Comparison of ENCODE assay signal across 22 mouse cellular contexts in genomic region chrX:152762855-152763254, GRCm38 (mm10). TPM values are rescaled to one million over a fixed set of nuclear protein-coding genes. Genes with fewer than 3 reads are reported as not detected.
DNase-seq lines count a peak whose midpoint lies in the region; ATAC-seq and TF ChIP-seq lines count a peak whose summit lies in the region.
"Had no signal": no experiment of that assay in that cellular context is flagged by ENCODE, and none has a peak within 500 bp of the region (broad histone marks: within the 10 kb centered on the region; RNA-seq: fewer than 3 reads in every experiment).

No protein-coding gene starts in this region.

- no peak for DNase-seq in kidney, adult 2 months
- DNase-seq in limb, embryonic 14.5 days (ENCODE audit: low spot score) = no peak
- DNase-seq in limb, embryonic 10.5 days (ENCODE audit: low spot score) = no peak
- no peak for DNase-seq in hindbrain, postnatal 0 days (ENCODE audit: low spot score)
- DNase-seq: adrenal gland, postnatal 25 days; cerebellum, adult 11 months; cerebellum, adult 18-20 months; cerebellum, adult 8-10 months; cerebellum, adult 9-11 months; cerebellum, postnatal 14 days; cerebellum, postnatal 36 days had no signal

- ATAC-seq in kidney, embryonic 15.5 days (replicated peaks; ENCODE audit: low FRiP score) = no peak
- ATAC-seq in limb, embryonic 14.5 days (ENCODE audit: low FRiP score, low read depth) = no peak
- peak; percentile 59 for ATAC-seq in intestine, embryonic 16.5 days
- ATAC-seq in hindbrain, postnatal 0 days = no peak
- ATAC-seq: forebrain, embryonic 13.5 days; forebrain, embryonic 15.5 days had no signal

- no peaks in the 10 kb centered on the region for H3K36me3 ChIP-seq in kidney, adult 2 months (ENCODE audit: control insufficient read depth, insufficient read depth, low read length)
- no peaks in the 10 kb centered on the region for H3K36me3 ChIP-seq in kidney, embryonic 15.5 days
- H3K36me3 ChIP-seq in limb, embryonic 14.5 days (ENCODE audit: control insufficient read depth, insufficient read depth, low read length) = no peaks in the 10 kb centered on the region
- no peaks in the 10 kb centered on the region for H3K36me3 ChIP-seq in limb, embryonic 10.5 days
- H3K36me3 ChIP-seq in intestine, embryonic 16.5 days (ENCODE audit: control insufficient read depth, insufficient read depth, low read length) = no peaks in the 10 kb centered on the region
- H3K36me3 ChIP-seq in hindbrain, postnatal 0 days (ENCODE audit: insufficient read depth, low read length) = no peaks in the 10 kb centered on the region
- H3K36me3 ChIP-seq: embryonic facial prominence, embryonic 10.5 days; embryonic facial prominence, embryonic 12.5 days; forebrain, embryonic 15.5 days had no signal

- no peaks in the 10 kb centered on the region for H3K9me3 ChIP-seq in kidney, embryonic 15.5 days (replicated peaks)
- no peaks in the 10 kb centered on the region for H3K9me3 ChIP-seq in limb, embryonic 14.5 days (ENCODE audit: control insufficient read depth, low read length)
- H3K9me3 ChIP-seq in limb, embryonic 10.5 days (replicated peaks) = no peaks in the 10 kb centered on the region
- H3K9me3 ChIP-seq in intestine, embryonic 16.5 days (ENCODE audit: control insufficient read depth, low read length) = no peaks in the 10 kb centered on the region
- no peaks in the 10 kb centered on the region for H3K9me3 ChIP-seq in hindbrain, postnatal 0 days (ENCODE audit: low read length)
- H3K9me3 ChIP-seq: embryonic facial prominence, embryonic 10.5 days; embryonic facial prominence, embryonic 12.5 days; forebrain, embryonic 13.5 days; forebrain, embryonic 15.5 days had no signal

- no peaks in the 10 kb centered on the region for H3K27me3 ChIP-seq in kidney, adult 2 months (replicated peaks; ENCODE audit: control insufficient read depth, insufficient read depth, low read length)
- no peaks in the 10 kb centered on the region for H3K27me3 ChIP-seq in kidney, embryonic 15.5 days
- H3K27me3 ChIP-seq in limb, embryonic 14.5 days (ENCODE audit: control insufficient read depth, insufficient read depth, low read length) = no peaks in the 10 kb centered on the region
- H3K27me3 ChIP-seq in limb, embryonic 10.5 days (ENCODE audit: low read depth, poor library complexity, severe bottlenecking) = peaks cover 45% of the 10 kb centered on the region
- H3K27me3 ChIP-seq in intestine, embryonic 16.5 days (replicated peaks; ENCODE audit: control insufficient read depth, insufficient read depth, low read length) = no peaks in the 10 kb centered on the region
- peaks cover under 1% of the 10 kb centered on the region; the same call in 1 of the 2 replicates for H3K27me3 ChIP-seq in hindbrain, postnatal 0 days (ENCODE audit: insufficient read depth, low read length)
- H3K27me3 ChIP-seq: forebrain, embryonic 15.5 days had no signal

- no peak overlapping the region for H3K9ac ChIP-seq in kidney, embryonic 15.5 days
- no peak overlapping the region for H3K9ac ChIP-seq in limb, embryonic 14.5 days (ENCODE audit: low read depth, low read length, severe bottlenecking)
- H3K9ac ChIP-seq in intestine, embryonic 16.5 days (ENCODE audit: low read depth, low read length) = no peak overlapping the region
- H3K9ac ChIP-seq in hindbrain, postnatal 0 days (replicated peaks; ENCODE audit: low read length) = no peak overlapping the region
- H3K9ac ChIP-seq: embryonic facial prominence, embryonic 12.5 days; forebrain, embryonic 13.5 days; forebrain, embryonic 15.5 days had no signal

- 47% methylated on average over 2 of the region's 2 CpGs for WGBS in kidney, adult 2 months
- WGBS in kidney, embryonic 15.5 days = 62% methylated on average over 2 of the region's 2 CpGs
- WGBS in limb, embryonic 14.5 days = 67% methylated on average over 2 of the region's 2 CpGs
- 69% methylated on average over 2 of the region's 2 CpGs for WGBS in limb, embryonic 10.5 days
- 67% methylated on average over 2 of the region's 2 CpGs for WGBS in intestine, embryonic 16.5 days
- 68% methylated on average over 2 of the region's 2 CpGs for WGBS in hindbrain, postnatal 0 days

- H3K4me1 ChIP-seq in kidney, adult 2 months (ENCODE audit: control insufficient read depth, insufficient read depth, low read length) = peaks cover 8% of the 10 kb centered on the region; the same call in 1 of the 2 replicates
- H3K4me1 ChIP-seq in kidney, embryonic 15.5 days = no peaks in the 10 kb centered on the region
- H3K4me1 ChIP-seq in limb, embryonic 14.5 days (ENCODE audit: control insufficient read depth, insufficient read depth, low read length) = no peaks in the 10 kb centered on the region
- no peaks in the 10 kb centered on the region for H3K4me1 ChIP-seq in limb, embryonic 10.5 days
- no peaks in the 10 kb centered on the region for H3K4me1 ChIP-seq in cortical plate, adult 2 months (ENCODE audit: control insufficient read depth, insufficient read depth, low read length)
- H3K4me1 ChIP-seq in intestine, embryonic 16.5 days (ENCODE audit: control insufficient read depth, insufficient read depth, low read length) = no peaks in the 10 kb centered on the region; the same call in 1 of the 2 replicates
- no peaks in the 10 kb centered on the region for H3K4me1 ChIP-seq in hindbrain, postnatal 0 days (ENCODE audit: insufficient read depth, low read length)
- H3K4me1 ChIP-seq: embryonic facial prominence, embryonic 12.5 days; forebrain, embryonic 13.5 days; forebrain, embryonic 15.5 days had no signal

- peak overlapping the region; percentile 16 for H3K27ac ChIP-seq in kidney, adult 2 months (ENCODE audit: insufficient read depth, low read depth, low read length)
- no peak overlapping the region for H3K27ac ChIP-seq in kidney, embryonic 15.5 days
- peak overlapping the region; percentile 55; the same call in 1 of the 2 replicates for H3K27ac ChIP-seq in limb, embryonic 14.5 days (replicated peaks; ENCODE audit: low read depth, low read length)
- H3K27ac ChIP-seq in limb, embryonic 10.5 days = no peak overlapping the region
- H3K27ac ChIP-seq in cortical plate, adult 2 months (ENCODE audit: insufficient read depth, low read length) = peak overlapping the region; percentile 23; the same call in 1 of the 2 replicates
- H3K27ac ChIP-seq in intestine, embryonic 16.5 days (ENCODE audit: low read length) = no peak overlapping the region
- no peak overlapping the region for H3K27ac ChIP-seq in hindbrain, postnatal 0 days
- H3K27ac ChIP-seq: embryonic facial prominence, embryonic 10.5 days; embryonic facial prominence, embryonic 12.5 days; forebrain, embryonic 13.5 days; forebrain, embryonic 15.5 days had no signal

- H3K4me2 ChIP-seq in kidney, embryonic 15.5 days = no peak overlapping the region
- H3K4me2 ChIP-seq in limb, embryonic 14.5 days (replicated peaks; ENCODE audit: low read depth, low read length, severe bottlenecking) = no peak overlapping the region
- no peak overlapping the region for H3K4me2 ChIP-seq in intestine, embryonic 16.5 days (ENCODE audit: low read depth, low read length)
- no peak overlapping the region for H3K4me2 ChIP-seq in hindbrain, postnatal 0 days (ENCODE audit: low read depth, low read length)
- H3K4me2 ChIP-seq: embryonic facial prominence, embryonic 12.5 days; forebrain, embryonic 13.5 days; forebrain, embryonic 15.5 days had no signal

- TF ChIP-seq POLR2A in kidney, adult 2 months (IDR thresholded peaks at IDR 0.05; ENCODE audit: low read depth, low read length) = no peak
- no peak for TF ChIP-seq POLR2A in limb, embryonic 14.5 days (IDR thresholded peaks at IDR 0.05; ENCODE audit: borderline replicate concordance, extremely low read depth, insufficient read depth, insufficient read length)
- no peak for TF ChIP-seq POLR2A in cortical plate, adult 2 months (IDR thresholded peaks at IDR 0.05; ENCODE audit: extremely low read depth, insufficient read depth, low read length)

- no peak for TF ChIP-seq CTCF in kidney, adult 2 months (conservative IDR thresholded peaks at IDR 0.05; ENCODE audit: insufficient read depth, insufficient read length, low read depth, low read length)
- no peak for TF ChIP-seq CTCF in cortical plate, adult 2 months (IDR thresholded peaks at IDR 0.05; ENCODE audit: extremely low read depth, insufficient read depth, low read length)
- TF ChIP-seq CTCF in hindbrain, postnatal 0 days (IDR thresholded peaks at IDR 0.05; ENCODE audit: low read depth) = no peak

- no peak overlapping the region for H3K4me3 ChIP-seq in kidney, adult 2 months (ENCODE audit: insufficient read depth, low read depth, low read length)
- no peak overlapping the region for H3K4me3 ChIP-seq in kidney, embryonic 15.5 days (replicated peaks)
- H3K4me3 ChIP-seq in limb, embryonic 14.5 days (replicated peaks; ENCODE audit: low read length) = no peak overlapping the region
- H3K4me3 ChIP-seq in limb, embryonic 10.5 days = no peak overlapping the region
- H3K4me3 ChIP-seq in cortical plate, adult 2 months (ENCODE audit: insufficient read depth, low read length) = no peak overlapping the region
- no peak overlapping the region for H3K4me3 ChIP-seq in intestine, embryonic 16.5 days (ENCODE audit: low read length)
- H3K4me3 ChIP-seq in hindbrain, postnatal 0 days (ENCODE audit: low read length) = no peak overlapping the region
- H3K4me3 ChIP-seq: embryonic facial prominence, embryonic 10.5 days; embryonic facial prominence, embryonic 12.5 days; forebrain, embryonic 13.5 days; forebrain, embryonic 15.5 days had no signal

RNA-seq across cellular contexts. Expression of gene Shroom2, which starts 6.4 kb away (rescaled TPM):
- 6.0 TPM in 2 replicates for polyA plus RNA-seq in kidney, adult 2 months (2012; rRNA removed)
- polyA plus RNA-seq in kidney, embryonic 15.5 days (2015; fragmentation: Nextera tagmentation; extraction: Ambion mirVana) = 4.7 and 5.5 TPM in 2 replicates
- polyA plus RNA-seq in limb, embryonic 14.5 days (2012; rRNA removed) = 7.0 and 8.0 TPM in 2 replicates
- polyA plus RNA-seq in limb, embryonic 14.5 days (2014; fragmentation: Nextera tagmentation; extraction: Ambion mirVana) = 8.2 and 8.7 TPM in 2 replicates
- polyA plus RNA-seq in limb, embryonic 10.5 days (2016; fragmentation: Nextera tagmentation; extraction: Ambion mirVana) = 4.5 and 6.1 TPM in 2 replicates
- 68.4 and 69.0 TPM in 2 replicates for polyA plus RNA-seq in cortical plate, adult 2 months (2012; rRNA removed)
- polyA plus RNA-seq in intestine, embryonic 16.5 days (2015; fragmentation: Nextera tagmentation; extraction: Ambion mirVana) = 4.5 and 5.0 TPM in 2 replicates
- total RNA-seq in hindbrain, postnatal 0 days (2014; rRNA removed) = 294 and 337 TPM in 2 replicates
- polyA plus RNA-seq in hindbrain, postnatal 0 days (2015; fragmentation: Nextera tagmentation; extraction: Ambion mirVana) = 114 and 120 TPM in 2 replicates
- total RNA-seq: common myeloid progenitor, adult 5-6 weeks; MEL had no signal

RNA-seq across cellular contexts. Expression of gene Gpr143, which starts 18.9 kb away (rescaled TPM):
- polyA plus RNA-seq in kidney, adult 2 months (2012; rRNA removed) = 0.58 and 0.65 TPM in 2 replicates
- 0.09 and 0.13 TPM in 2 replicates for polyA plus RNA-seq in kidney, embryonic 15.5 days (2015; fragmentation: Nextera tagmentation; extraction: Ambion mirVana)
- polyA plus RNA-seq in limb, embryonic 14.5 days (2012; rRNA removed) = 0.29 and 0.45 TPM in 2 replicates
- polyA plus RNA-seq in limb, embryonic 14.5 days (2014; fragmentation: Nextera tagmentation; extraction: Ambion mirVana) = 0.39 and 0.53 TPM in 2 replicates
- 0.19 and 0.26 TPM in 2 replicates for polyA plus RNA-seq in limb, embryonic 10.5 days (2016; fragmentation: Nextera tagmentation; extraction: Ambion mirVana)
- polyA plus RNA-seq in cortical plate, adult 2 months (2012; rRNA removed) = 0.15 and 0.29 TPM in 2 replicates
- 0.11 TPM in 1 of 2 replicates, not detected in the other for polyA plus RNA-seq in intestine, embryonic 16.5 days (2015; fragmentation: Nextera tagmentation; extraction: Ambion mirVana)
- total RNA-seq in hindbrain, postnatal 0 days (2014; rRNA removed) = 1.6 TPM in 1 of 2 replicates, not detected in the other
- 0.25 and 0.37 TPM in 2 replicates for polyA plus RNA-seq in hindbrain, postnatal 0 days (2015; fragmentation: Nextera tagmentation; extraction: Ambion mirVana)
- total RNA-seq: adrenal gland, postnatal 25 days; common myeloid progenitor, adult 5-6 weeks; MEL had no signal
- polyA plus RNA-seq: adrenal gland, adult 2 months; C2C12; forebrain, embryonic 13.5 days had no signal

Comparison
In these comparisons a context has a peak if more than half of its experiments do, and no peak if none do; other contexts are left out.
1. H3K27ac ChIP-seq: peak in kidney, adult 2 months (single experiment), limb, embryonic 14.5 days (single experiment) and cortical plate, adult 2 months (single experiment); none in kidney, embryonic 15.5 days (single experiment), limb, embryonic 10.5 days (single experiment), intestine, embryonic 16.5 days (single experiment) and hindbrain, postnatal 0 days (single experiment).